7 mouse cellular contexts compared by ENCODE assay signal in genomic region chr1:149758092-149758782, GRCm38 (mm10).
A peak's percentile ranks its signal among the peaks of the same experiment; 100 is the strongest.
DNase-seq lines count a peak whose midpoint lies in the region; ATAC-seq and TF ChIP-seq lines count a peak whose summit lies in the region.

No protein-coding gene starts in this region.

- CTCF ChIA-PET in Patski (lab: Charles Lee): interaction anchor here (0.7 to 1.1 kb wide), 3 partner anchors 8 to 18 kb away, joined by 3 to 4 read pairs (median 3); no protein-coding TSS in a partner anchor

- POLR2A ChIA-PET in Patski (lab: Charles Lee): no interaction called here

- peak; percentile 31 to 32 for DNase-seq in left cerebral cortex, adult 9 months (ENCODE audit: low spot score in 2 of 2)
- DNase-seq in left cerebral cortex, postnatal 4 days: no peak
- peak; percentile 2 for DNase-seq in Patski (ENCODE audit: low read depth, low spot score)
- peak; percentile 80 for DNase-seq in embryo, embryonic 10 days (ENCODE audit: low spot score)
- DNase-seq in left cerebral cortex, postnatal 25 days (ENCODE audit: low spot score in 2 of 2): peak; percentile 17 to 74
- DNase-seq in ovary, adult 18-20 months (ENCODE audit: low spot score): no peak

- peaks cover 4% of the 10 kb centered on the region for H3K27me3 ChIP-seq in Patski

- ATAC-seq in Patski: peak; percentile 47
- ATAC-seq in inflammation-experienced regulatory T-cells, adult 6 months: no peak

- TF ChIP-seq CTCF in Patski (IDR thresholded peaks at IDR 0.05): peak; percentile 59

- intact Hi-C loops in left cerebral cortex, postnatal 4 days (cut with DNase I): loop anchor here (10.0 kb wide), 1 partner anchor 213 kb away; no protein-coding TSS in a partner anchor
- intact Hi-C loops in left cerebral cortex, postnatal 25 days (cut with DNase I): loop anchor here (5.0 to 10.0 kb wide), 2 partner anchors 201 to 763 kb away; no protein-coding TSS in a partner anchor

- in situ Hi-C loops in Patski (cut with MboI; ENCODE audit: low pct_unique_long_range_greater_than_20kb): no loop called here

Comparison
In these comparisons a context has a peak if more than half of its experiments do, and no peak if none do; other contexts are left out.
1. DNase-seq: peak in left cerebral cortex, adult 9 months (2 of 2), Patski (single experiment), embryo, embryonic 10 days (single experiment) and left cerebral cortex, postnatal 25 days (2 of 2); none in left cerebral cortex, postnatal 4 days (single experiment) and ovary, adult 18-20 months (single experiment).